Mouse (Mus musculus): ENCODE measurements at regions not wholly inside any gene's neighbourhood (a gene's known extent, or its start where the extent isn't known, plus 50 kb on each side); places are given as distances from the start of the nearest gene placed in this dataset.

GRCm38 (mm10) chr19:28732998-28733397, 53.1 kb upstream of the Glis3 start:
- H3K36me3 ChIP-seq = no peaks in the 10 kb centered on the region
- peaks cover 11% of the 10 kb centered on the region for H3K4me1 ChIP-seq (replicated peaks)
- WGBS = 75% methylated on average over 5 of the region's 5 CpGs
- ATAC-seq (ENCODE audit: low read depth) = no peak
- H3K27ac ChIP-seq (replicated peaks) = no peak overlapping the region
- H3K9ac ChIP-seq = no peak overlapping the region
- H3K4me2 ChIP-seq = no peak overlapping the region
- H3K4me3 ChIP-seq = no peak overlapping the region
- H3K9me3 ChIP-seq = no peaks in the 10 kb centered on the region
- no peaks in the 10 kb centered on the region for H3K27me3 ChIP-seq

- no peaks in the 10 kb centered on the region for H3K27me3 ChIP-seq
- H3K9ac ChIP-seq = no peak overlapping the region
- 67% methylated on average over 6 of the region's 6 CpGs for WGBS
- no peak overlapping the region for H3K27ac ChIP-seq (replicated peaks)
- H3K4me1 ChIP-seq (replicated peaks) = peaks cover 11% of the 10 kb centered on the region
- no peak; the same call in 1 of the 2 replicates for ATAC-seq (ENCODE audit: low read depth)
- no peak overlapping the region for H3K4me2 ChIP-seq
- no peaks in the 10 kb centered on the region for H3K36me3 ChIP-seq
- H3K9me3 ChIP-seq = no peaks in the 10 kb centered on the region
- H3K4me3 ChIP-seq = no peak overlapping the region
Observed at GRCm38 (mm10) chr19:28733781-28734180, 53.9 kb upstream of the Glis3 start.

GRCm38 (mm10) chr19:28743176-28743793, 63.4 kb upstream of the Glis3 start:
- 86% methylated on average over 5 of the region's 5 CpGs for WGBS
- ATAC-seq (ENCODE audit: low read depth) = no peak

GRCm38 (mm10) chr19:28745105-28745504, 65.2 kb upstream of the Glis3 start:
- no peaks in the 10 kb centered on the region for H3K36me3 ChIP-seq
- no peak overlapping the region for H3K4me2 ChIP-seq
- no peak overlapping the region for H3K4me3 ChIP-seq
- no peak overlapping the region for H3K27ac ChIP-seq (replicated peaks)
- H3K27me3 ChIP-seq = no peaks in the 10 kb centered on the region
- H3K9me3 ChIP-seq = no peaks in the 10 kb centered on the region
- WGBS = 94% methylated on average over 2 of the region's 2 CpGs
- ATAC-seq (ENCODE audit: low read depth) = no peak
- no peaks in the 10 kb centered on the region for H3K4me1 ChIP-seq (replicated peaks)
- H3K9ac ChIP-seq = no peak overlapping the region

More at GRCm38 (mm10) chr19:28743176-28743793, 63.4 kb upstream of the Glis3 start:
- Histone ChIP-seq H3K4me3 (no peak overlapping the region), H3K36me3 (no peaks in the 10 kb centered on the region), H3K27ac (replicated peaks) (no peak overlapping the region), H3K9ac (no peak overlapping the region), H3K4me1 (replicated peaks) (no peaks in the 10 kb centered on the region), H3K27me3 (no peaks in the 10 kb centered on the region), H3K4me2 (no peak overlapping the region), H3K9me3 (no peaks in the 10 kb centered on the region)

GRCm38 (mm10) chr19:28745534-28745933, 65.7 kb upstream of the Glis3 start:
- Histone ChIP-seq H3K27me3 (no peaks in the 10 kb centered on the region), H3K4me2 (no peak overlapping the region), H3K4me3 (no peak overlapping the region), H3K9me3 (no peaks in the 10 kb centered on the region), H3K36me3 (no peaks in the 10 kb centered on the region), H3K9ac (no peak overlapping the region), H3K4me1 (replicated peaks) (no peaks in the 10 kb centered on the region), H3K27ac (replicated peaks) (no peak overlapping the region)
- 69% methylated on average over 8 of the region's 8 CpGs for WGBS
- ATAC-seq (ENCODE audit: low read depth) = no peak

GRCm38 (mm10) chr19:28751091-28751490, 71.2 kb upstream of the Glis3 start:
- H3K27me3 ChIP-seq = no peaks in the 10 kb centered on the region
- no peak overlapping the region for H3K27ac ChIP-seq (replicated peaks)
- ATAC-seq (ENCODE audit: low read depth) = no peak
- WGBS = 91% methylated on average over 8 of the region's 8 CpGs
- no peak overlapping the region for H3K4me2 ChIP-seq
- H3K4me1 ChIP-seq (replicated peaks) = no peaks in the 10 kb centered on the region
- no peaks in the 10 kb centered on the region for H3K9me3 ChIP-seq
- H3K36me3 ChIP-seq = no peaks in the 10 kb centered on the region
- no peak overlapping the region for H3K4me3 ChIP-seq
- no peak overlapping the region for H3K9ac ChIP-seq

- ATAC-seq (ENCODE audit: low read depth) = no peak
Observed at GRCm38 (mm10) chr19:28758854-28759253, 76.0 kb upstream of the Slc1a1 start.

GRCm38 (mm10) chr19:28764795-28765360, 70.0 kb upstream of the Slc1a1 start:
- no peak overlapping the region for H3K4me3 ChIP-seq
- WGBS = 82% methylated on average over 11 of the region's 11 CpGs

More at GRCm38 (mm10) chr19:28758854-28759253, 76.0 kb upstream of the Slc1a1 start:
- H3K4me3 ChIP-seq = no peak overlapping the region
- H3K27ac ChIP-seq (replicated peaks) = no peak overlapping the region
- no peak overlapping the region for H3K4me2 ChIP-seq
- no peaks in the 10 kb centered on the region for H3K4me1 ChIP-seq (replicated peaks)
- no peaks in the 10 kb centered on the region for H3K27me3 ChIP-seq
- no peaks in the 10 kb centered on the region for H3K36me3 ChIP-seq
- H3K9me3 ChIP-seq = peaks cover 4% of the 10 kb centered on the region; the same call in 1 of the 2 replicates
- no peak overlapping the region for H3K9ac ChIP-seq
- 29% methylated on average over 7 of the region's 7 CpGs for WGBS

GRCm38 (mm10) chr19:28768218-28768617, 66.6 kb upstream of the Slc1a1 start:
- WGBS = 53% methylated on average over 5 of the region's 5 CpGs
- H3K4me3 ChIP-seq = no peak overlapping the region
- no peaks in the 10 kb centered on the region for H3K36me3 ChIP-seq
- no peak overlapping the region for H3K9ac ChIP-seq
- ATAC-seq (ENCODE audit: low read depth) = no peak
- no peaks in the 10 kb centered on the region for H3K4me1 ChIP-seq (replicated peaks)
- no peaks in the 10 kb centered on the region for H3K9me3 ChIP-seq
- no peak overlapping the region for H3K4me2 ChIP-seq
- no peak overlapping the region for H3K27ac ChIP-seq (replicated peaks)
- H3K27me3 ChIP-seq = no peaks in the 10 kb centered on the region

More at GRCm38 (mm10) chr19:28764795-28765360, 70.0 kb upstream of the Slc1a1 start:
- Histone ChIP-seq H3K36me3 (no peaks in the 10 kb centered on the region), H3K27me3 (no peaks in the 10 kb centered on the region), H3K4me2 (no peak overlapping the region), H3K27ac (replicated peaks) (no peak overlapping the region), H3K9me3 (no peaks in the 10 kb centered on the region), H3K9ac (no peak overlapping the region), H3K4me1 (replicated peaks) (no peaks in the 10 kb centered on the region)
- ATAC-seq (ENCODE audit: low read depth) = no peak

- no peaks in the 10 kb centered on the region for H3K4me1 ChIP-seq (replicated peaks)
- H3K27me3 ChIP-seq = no peaks in the 10 kb centered on the region
- WGBS = 87% methylated on average over 12 of the region's 12 CpGs
- no peak for ATAC-seq (ENCODE audit: low read depth)
- no peak overlapping the region for H3K4me3 ChIP-seq
- no peaks in the 10 kb centered on the region for H3K36me3 ChIP-seq
- no peak overlapping the region for H3K27ac ChIP-seq (replicated peaks)
- no peak overlapping the region for H3K9ac ChIP-seq
- H3K4me2 ChIP-seq = no peak overlapping the region
- H3K9me3 ChIP-seq = no peaks in the 10 kb centered on the region
Observed at GRCm38 (mm10) chr19:28770419-28770818, 64.4 kb upstream of the Slc1a1 start.

- H3K36me3 ChIP-seq = no peaks in the 10 kb centered on the region
- no peak overlapping the region for H3K9ac ChIP-seq
- H3K4me3 ChIP-seq = no peak overlapping the region
- WGBS = 26% methylated on average over 7 of the region's 7 CpGs
- H3K9me3 ChIP-seq = no peaks in the 10 kb centered on the region
- ATAC-seq (ENCODE audit: low read depth) = no peak
- H3K4me2 ChIP-seq = no peak overlapping the region
- no peaks in the 10 kb centered on the region for H3K27me3 ChIP-seq
- H3K27ac ChIP-seq (replicated peaks) = no peak overlapping the region
- no peaks in the 10 kb centered on the region for H3K4me1 ChIP-seq (replicated peaks)
Observed at GRCm38 (mm10) chr19:28771836-28772235, 63.0 kb upstream of the Slc1a1 start.

- Histone ChIP-seq H3K27me3 (no peaks in the 10 kb centered on the region), H3K27ac (replicated peaks) (no peak overlapping the region), H3K4me2 (no peak overlapping the region), H3K4me3 (no peak overlapping the region), H3K36me3 (no peaks in the 10 kb centered on the region), H3K9me3 (no peaks in the 10 kb centered on the region), H3K9ac (no peak overlapping the region), H3K4me1 (replicated peaks) (0 out of 2 replicates have a peak, but pooled peaks cover 4% of the 10 kb centered on the region)
- 56% methylated on average over 9 of the region's 9 CpGs for WGBS
- no peak for ATAC-seq (ENCODE audit: low read depth)
Observed at GRCm38 (mm10) chr19:28772840-28773570, 61.8 kb upstream of the Slc1a1 start.

Data from neural tube, embryonic 13.5 days (tissue).